Mouse (Mus musculus): Measurements from ENCODE around the gene Hist2h2ac. TPM values are rescaled to one million over a fixed set of nuclear protein-coding genes. Genes with fewer than 3 reads are reported as not detected.
"Not testable (repeated sequence)": the region's sequence is repeated elsewhere in the genome, so short reads cannot be mapped to it uniquely, and the experiment has no call there.

Gene Hist2h2ac
- polyA plus RNA-seq, 1 experiment, result 4.3 TPM

DNA sequence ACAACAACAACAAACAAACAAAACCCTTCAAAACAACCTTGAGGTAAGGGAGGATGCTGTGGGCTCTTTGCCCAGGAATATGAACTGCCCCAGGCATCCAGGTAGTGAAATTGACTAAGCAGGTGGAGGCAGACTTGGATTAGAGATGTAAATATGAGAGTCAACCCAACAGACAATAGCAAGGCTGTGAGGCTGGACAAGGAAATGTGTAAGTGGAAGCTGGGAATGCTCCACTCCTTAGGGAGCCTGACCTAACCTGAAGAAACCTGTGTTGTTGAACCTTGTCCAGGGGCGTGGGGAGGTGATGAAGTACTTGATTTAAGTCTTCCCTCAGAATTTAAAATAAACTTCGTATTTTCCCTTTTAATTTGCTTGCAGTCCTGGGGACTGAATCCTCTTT, 41.8 kb downstream of the Hist2h2ac start:
- Histone ChIP-seq H3K36me3 (ENCODE audit: control insufficient read depth, insufficient read depth, low read length, poor library complexity, severe bottlenecking) (peaks cover 34% of the 10 kb centered on the region), H3K4me3 (ENCODE audit: low read depth, low read length) (no peak overlapping the region), H3K9ac (ENCODE audit: low read depth, poor library complexity, severe bottlenecking) (no peak overlapping the region), H3K27me3 (ENCODE audit: control insufficient read depth, insufficient read depth, low read length, poor library complexity, severe bottlenecking) (no peaks in the 10 kb centered on the region), H3K27ac (ENCODE audit: insufficient read depth, low read length) (no peak overlapping the region), H3K4me1 (ENCODE audit: control insufficient read depth, insufficient read depth, low read length) (no peaks in the 10 kb centered on the region), H3K9me3 (replicated peaks; ENCODE audit: control insufficient read depth, insufficient read depth, low read length, poor library complexity, severe bottlenecking) (no peaks in the 10 kb centered on the region)
- TF ChIP-seq EP300 (IDR thresholded peaks at IDR 0.05; ENCODE audit: insufficient read depth, low read depth, low read length), result no peak
- no peak for TF ChIP-seq POLR2A (IDR thresholded peaks at IDR 0.05; ENCODE audit: insufficient read depth, low read length)
- no peak for TF ChIP-seq CTCF (IDR thresholded peaks at IDR 0.05; ENCODE audit: low read depth, low read length)

GRCm38 (mm10) chr3:96178427-96178826, 42.3 kb downstream of the Hist2h2ac start:
- Histone ChIP-seq H3K4me1 (ENCODE audit: control insufficient read depth, insufficient read depth, low read length) (no peaks in the 10 kb centered on the region), H3K27ac (ENCODE audit: insufficient read depth, low read length) (no peak overlapping the region), H3K9me3 (replicated peaks; ENCODE audit: control insufficient read depth, insufficient read depth, low read length, poor library complexity, severe bottlenecking) (no peaks in the 10 kb centered on the region), H3K27me3 (ENCODE audit: control insufficient read depth, insufficient read depth, low read length, poor library complexity, severe bottlenecking) (no peaks in the 10 kb centered on the region), H3K36me3 (ENCODE audit: control insufficient read depth, insufficient read depth, low read length, poor library complexity, severe bottlenecking) (peaks cover 37% of the 10 kb centered on the region), H3K9ac (ENCODE audit: low read depth, poor library complexity, severe bottlenecking) (no peak overlapping the region), H3K4me3 (ENCODE audit: low read depth, low read length) (no peak overlapping the region)
- no peak for TF ChIP-seq CTCF (IDR thresholded peaks at IDR 0.05; ENCODE audit: low read depth, low read length)
- TF ChIP-seq POLR2A (IDR thresholded peaks at IDR 0.05; ENCODE audit: insufficient read depth, low read length), result no peak
- TF ChIP-seq EP300 (IDR thresholded peaks at IDR 0.05; ENCODE audit: insufficient read depth, low read depth, low read length), result no peak

GRCm38 (mm10) chr3:96175251-96175650, 45.4 kb downstream of the Hist2h2ac start:
- TF ChIP-seq POLR2A (IDR thresholded peaks at IDR 0.05; ENCODE audit: insufficient read depth, low read length) (no peak), CTCF (IDR thresholded peaks at IDR 0.05; ENCODE audit: low read depth, low read length) (no peak), EP300 (IDR thresholded peaks at IDR 0.05; ENCODE audit: insufficient read depth, low read depth, low read length) (no peak)
- Histone ChIP-seq H3K9me3 (replicated peaks; ENCODE audit: control insufficient read depth, insufficient read depth, low read length, poor library complexity, severe bottlenecking) (no peaks in the 10 kb centered on the region), H3K9ac (ENCODE audit: low read depth, poor library complexity, severe bottlenecking) (no peak overlapping the region), H3K36me3 (ENCODE audit: control insufficient read depth, insufficient read depth, low read length, poor library complexity, severe bottlenecking) (peaks cover 37% of the 10 kb centered on the region), H3K27me3 (ENCODE audit: control insufficient read depth, insufficient read depth, low read length, poor library complexity, severe bottlenecking) (no peaks in the 10 kb centered on the region), H3K4me3 (ENCODE audit: low read depth, low read length) (no peak overlapping the region), H3K4me1 (ENCODE audit: control insufficient read depth, insufficient read depth, low read length) (peaks cover 4% of the 10 kb centered on the region), H3K27ac (ENCODE audit: insufficient read depth, low read length) (no peak overlapping the region)

DNA sequence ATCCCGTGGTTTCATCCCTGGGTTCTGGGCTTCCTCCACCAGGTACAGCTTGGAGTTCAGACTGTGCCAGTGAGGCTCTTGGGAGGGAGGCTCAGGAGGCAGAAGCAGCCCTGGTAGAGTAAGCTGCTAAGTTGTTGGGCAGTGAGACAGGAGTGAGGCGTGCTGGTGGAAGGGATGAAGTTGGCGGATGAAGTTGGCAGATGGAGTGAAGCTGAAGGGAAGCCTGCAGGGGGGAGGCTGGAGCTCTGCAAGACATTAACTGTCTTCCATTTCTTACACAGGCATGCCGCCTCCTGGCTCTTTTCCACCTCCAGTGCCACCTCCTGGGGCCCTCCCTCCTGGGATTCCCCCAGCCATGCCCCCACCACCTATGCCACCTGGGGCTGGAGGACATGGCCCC, 46.6 kb downstream of the Hist2h2ac start:
- H3K9ac ChIP-seq (ENCODE audit: low read depth, poor library complexity, severe bottlenecking); H3K4me1 ChIP-seq (ENCODE audit: control insufficient read depth, insufficient read depth, low read length); H3K27ac ChIP-seq (ENCODE audit: insufficient read depth, low read length); H3K9me3 ChIP-seq (replicated peaks; ENCODE audit: control insufficient read depth, insufficient read depth, low read length, poor library complexity, severe bottlenecking); H3K27me3 ChIP-seq (ENCODE audit: control insufficient read depth, insufficient read depth, low read length, poor library complexity, severe bottlenecking): not testable (repeated sequence)
- H3K4me3 ChIP-seq (ENCODE audit: low read depth, low read length), result peak overlapping the region; percentile 6
- peaks cover 37% of the 10 kb centered on the region for H3K36me3 ChIP-seq (ENCODE audit: control insufficient read depth, insufficient read depth, low read length, poor library complexity, severe bottlenecking)

DNA sequence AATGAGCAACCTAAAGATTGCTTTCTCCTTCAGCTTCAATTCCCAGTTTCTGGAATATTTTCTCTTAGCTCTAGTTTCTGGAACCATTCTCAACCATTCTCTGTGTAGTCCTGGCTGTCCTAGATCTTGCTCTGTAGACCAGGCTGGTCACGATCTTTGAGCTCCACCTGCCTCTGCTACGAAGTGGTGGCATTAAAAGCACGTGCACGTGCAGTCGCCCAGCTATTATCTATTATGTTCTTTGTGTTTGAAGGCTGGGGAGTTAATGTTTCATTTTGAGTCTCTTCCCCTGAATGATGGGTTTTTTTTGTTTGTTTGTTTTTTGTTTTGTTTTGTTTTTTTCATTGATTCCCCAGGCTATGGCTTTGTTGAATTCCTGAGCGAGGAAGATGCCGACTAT, 47.5 kb downstream of the Hist2h2ac start:
- Histone ChIP-seq H3K36me3 (ENCODE audit: control insufficient read depth, insufficient read depth, low read length, poor library complexity, severe bottlenecking) (peaks cover 34% of the 10 kb centered on the region), H3K27ac (ENCODE audit: insufficient read depth, low read length) (no peak overlapping the region)

GRCm38 (mm10) chr3:96172197-96173178, 48.2 kb downstream of the Hist2h2ac start, which contains the start of gene Sf3b4:
Gene Sf3b4 (plus strand): TSS chr3:96172332.
- H3K9me3 ChIP-seq (replicated peaks; ENCODE audit: control insufficient read depth, insufficient read depth, low read length, poor library complexity, severe bottlenecking), result no peaks in the 10 kb centered on the region
- peaks cover 5% of the 10 kb centered on the region for H3K4me1 ChIP-seq (ENCODE audit: control insufficient read depth, insufficient read depth, low read length)
- peak within 1 kb of the TSS; percentile 93 for H3K4me3 ChIP-seq (ENCODE audit: low read depth, low read length)
- peaks cover 30% of the 10 kb centered on the region for H3K36me3 ChIP-seq (ENCODE audit: control insufficient read depth, insufficient read depth, low read length, poor library complexity, severe bottlenecking)
- TF ChIP-seq CTCF (IDR thresholded peaks at IDR 0.05; ENCODE audit: low read depth, low read length), result no peak
- TF ChIP-seq EP300 (IDR thresholded peaks at IDR 0.05; ENCODE audit: insufficient read depth, low read depth, low read length), result 0 out of 2 replicates have a peak, but pooled peaks have one; percentile 22
- TF ChIP-seq POLR2A (IDR thresholded peaks at IDR 0.05; ENCODE audit: insufficient read depth, low read length), result peak; percentile 68
- peak within 1 kb of the TSS; percentile 62 for H3K9ac ChIP-seq (ENCODE audit: low read depth, poor library complexity, severe bottlenecking)
- no peaks in the 10 kb centered on the region for H3K27me3 ChIP-seq (ENCODE audit: control insufficient read depth, insufficient read depth, low read length, poor library complexity, severe bottlenecking)
- peak within 1 kb of the TSS; percentile 85 for H3K27ac ChIP-seq (ENCODE audit: insufficient read depth, low read length)

More for the DNA sequence above, 47.5 kb downstream of the Hist2h2ac start:
- Histone ChIP-seq H3K4me1 (ENCODE audit: control insufficient read depth, insufficient read depth, low read length) (peaks cover 5% of the 10 kb centered on the region), H3K9ac (ENCODE audit: low read depth, poor library complexity, severe bottlenecking) (peak overlapping the region; percentile 62), H3K4me3 (ENCODE audit: low read depth, low read length) (peak overlapping the region; percentile 72), H3K9me3 (replicated peaks; ENCODE audit: control insufficient read depth, insufficient read depth, low read length, poor library complexity, severe bottlenecking) (no peaks in the 10 kb centered on the region), H3K27me3 (ENCODE audit: control insufficient read depth, insufficient read depth, low read length, poor library complexity, severe bottlenecking) (no peaks in the 10 kb centered on the region)
- TF ChIP-seq EP300 (IDR thresholded peaks at IDR 0.05; ENCODE audit: insufficient read depth, low read depth, low read length), result no peak
- TF ChIP-seq POLR2A (IDR thresholded peaks at IDR 0.05; ENCODE audit: insufficient read depth, low read length), result no peak
- no peak for TF ChIP-seq CTCF (IDR thresholded peaks at IDR 0.05; ENCODE audit: low read depth, low read length)

Data from ES-Bruce4 (cell line).